Mouse (Mus musculus) liver, embryonic 14.5 days (tissue): ENCODE measurements around the gene Gm36028.

ENCODE experiments used
- CTCF ChIP-seq: IDR thresholded peaks from 2 replicates; pipeline ENCODE4 v1.5.1; 2016; ENCODE audit warnings: antibody characterized with exemption, low read depth, control low read depth
- EP300 ChIP-seq: IDR thresholded peaks from 2 replicates; pipeline ENCODE4 v1.6.1; 2016; ENCODE audit warnings: antibody characterized with exemption, low read depth

DNA sequence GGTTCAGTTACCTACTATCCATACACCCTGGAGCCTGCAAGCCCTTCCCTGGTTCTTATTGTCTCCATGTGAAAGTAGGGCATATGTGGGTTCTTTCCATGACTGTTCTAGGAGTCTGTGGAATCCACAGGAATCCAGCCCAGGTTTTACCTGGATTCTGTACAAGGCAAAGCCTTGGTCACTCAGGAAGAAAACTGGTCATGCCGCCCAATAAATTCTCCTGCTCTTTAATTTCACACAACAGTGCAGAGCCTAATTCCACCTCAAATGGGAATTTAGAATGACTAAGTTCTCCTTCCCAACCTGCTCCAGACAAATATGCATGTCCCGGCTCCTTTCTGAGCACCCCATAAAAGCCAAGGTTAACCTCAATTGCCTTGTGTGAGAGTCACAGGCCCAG lies 38.4 kb upstream of the Gm36028 start:
- TF ChIP-seq CTCF, result no peak
- TF ChIP-seq EP300, result no peak
